Mouse (Mus musculus) heart, postnatal 36 days (tissue): Measurements from ENCODE around the gene Snph. TPM values are rescaled to one million over a fixed set of nuclear protein-coding genes. Genes with fewer than 3 reads are reported as not detected.

ENCODE experiments used
- DNase-seq, 2 experiments: peaks; one replicate each; pipeline ENCODE4 v3.0.0; 2021 to 2022
- intact Hi-C: fragments of 180-260 bp; cut with DNase I; formaldehyde crosslinking; loops from one replicate; pipeline ENCODE4 v1.15.1; 2025
- total RNA-seq, 2 experiments: library from RNA; stranded (reverse); gene quantifications; 2 replicates each; pipeline ENCODE4 v1.2.3; 2021

Snph gene
- total RNA-seq, 2 experiments from 2014 or later: 4.0 to 4.8 TPM

GRCm38 (mm10) chr2:151549615-151550121 is 82.7 kb downstream of the Snph start:
- intact Hi-C loops: no loop called here
- no peak for DNase-seq

DNA sequence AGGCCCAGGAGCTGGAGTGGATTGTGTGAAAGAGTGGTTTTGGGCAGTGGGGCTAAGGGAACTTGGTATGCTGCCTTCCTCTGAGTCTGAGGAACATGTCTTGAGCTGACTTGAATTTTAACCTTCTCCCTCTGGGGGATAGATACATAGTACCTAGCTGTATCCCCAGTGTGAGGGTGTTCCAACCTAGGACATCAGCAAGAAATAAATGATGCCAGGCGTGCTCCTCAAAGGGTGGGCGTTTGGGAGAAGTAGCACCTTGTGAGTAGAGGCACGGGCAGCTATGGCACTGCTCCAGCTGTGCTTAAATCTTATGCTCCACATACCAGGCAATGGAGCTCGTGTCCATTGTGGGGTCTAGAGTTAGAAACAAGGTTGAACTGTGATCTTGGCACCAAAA is 85.8 kb downstream of the Snph start:
- intact Hi-C loops: loop anchor here (2.0 kb wide), 1 partner anchor 16 kb away; no protein-coding TSS in a partner anchor
- no peak for DNase-seq

DNA sequence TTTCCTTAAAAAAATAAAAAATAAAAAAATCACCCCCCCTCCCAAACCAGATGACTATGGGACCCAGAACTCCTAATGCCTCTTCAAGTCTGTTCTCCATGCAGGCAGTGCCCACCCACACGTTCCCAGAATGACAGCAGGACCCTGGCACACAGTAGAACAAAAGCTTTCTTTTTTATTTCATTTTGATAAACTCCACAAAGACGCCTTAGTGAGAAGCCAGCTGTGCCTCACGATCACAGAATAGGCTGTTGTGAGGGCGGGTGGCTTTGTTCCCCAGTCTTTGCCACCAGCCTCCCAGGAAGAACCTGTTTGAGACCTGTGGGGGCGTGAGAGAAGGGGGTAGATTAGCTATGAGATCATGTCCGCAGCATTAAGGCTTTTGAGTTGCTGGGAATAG is 87.7 kb downstream of the Snph start:
- no peak for DNase-seq
- intact Hi-C loops: no loop called here

DNA sequence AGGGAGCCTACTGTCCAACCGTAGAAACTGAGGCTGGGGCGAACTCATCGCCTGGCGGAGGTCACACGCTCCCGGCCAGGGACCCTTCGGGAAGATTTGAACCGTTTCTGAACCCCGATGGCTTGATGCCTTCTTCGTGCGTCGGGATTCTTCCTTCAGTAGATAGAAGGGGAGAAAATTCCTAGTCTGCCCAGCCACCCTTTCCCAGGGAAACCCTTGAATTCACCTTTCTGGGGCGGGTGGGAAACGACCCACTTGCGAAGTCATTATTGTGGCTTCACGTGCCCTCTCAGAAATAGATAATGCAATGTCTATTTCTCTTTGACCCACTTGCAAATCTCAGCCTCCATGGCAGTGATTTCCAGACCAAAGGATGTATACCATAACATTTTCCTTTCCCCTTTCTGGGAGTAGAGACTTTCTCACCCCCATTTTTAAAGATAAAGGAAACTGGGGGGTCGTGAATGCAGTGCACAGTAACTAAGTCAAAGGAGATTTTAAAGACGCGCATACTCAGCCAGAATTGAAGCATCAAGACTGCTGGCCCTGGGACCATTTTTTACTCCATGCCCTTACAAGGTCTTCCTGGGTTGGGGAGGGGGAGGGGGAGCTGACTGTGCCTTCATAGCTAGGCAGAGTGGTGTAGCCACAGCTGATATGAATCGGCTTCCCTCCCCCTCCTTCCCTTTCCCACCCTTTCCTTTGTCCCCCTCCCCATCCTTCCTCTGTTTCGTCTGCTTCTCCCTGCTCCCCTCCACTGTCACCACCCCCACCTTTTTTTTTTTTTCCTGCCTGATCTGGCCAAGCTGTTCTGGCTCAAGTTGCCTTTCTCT is 89.1 kb downstream of the Snph start:
- DNase-seq: peak; percentile 45 to 58
- intact Hi-C loops: loop anchor here (2.0 kb wide), 2 partner anchors 32 to 48 kb away; partner anchors contain the start of gene Nsfl1c

DNA sequence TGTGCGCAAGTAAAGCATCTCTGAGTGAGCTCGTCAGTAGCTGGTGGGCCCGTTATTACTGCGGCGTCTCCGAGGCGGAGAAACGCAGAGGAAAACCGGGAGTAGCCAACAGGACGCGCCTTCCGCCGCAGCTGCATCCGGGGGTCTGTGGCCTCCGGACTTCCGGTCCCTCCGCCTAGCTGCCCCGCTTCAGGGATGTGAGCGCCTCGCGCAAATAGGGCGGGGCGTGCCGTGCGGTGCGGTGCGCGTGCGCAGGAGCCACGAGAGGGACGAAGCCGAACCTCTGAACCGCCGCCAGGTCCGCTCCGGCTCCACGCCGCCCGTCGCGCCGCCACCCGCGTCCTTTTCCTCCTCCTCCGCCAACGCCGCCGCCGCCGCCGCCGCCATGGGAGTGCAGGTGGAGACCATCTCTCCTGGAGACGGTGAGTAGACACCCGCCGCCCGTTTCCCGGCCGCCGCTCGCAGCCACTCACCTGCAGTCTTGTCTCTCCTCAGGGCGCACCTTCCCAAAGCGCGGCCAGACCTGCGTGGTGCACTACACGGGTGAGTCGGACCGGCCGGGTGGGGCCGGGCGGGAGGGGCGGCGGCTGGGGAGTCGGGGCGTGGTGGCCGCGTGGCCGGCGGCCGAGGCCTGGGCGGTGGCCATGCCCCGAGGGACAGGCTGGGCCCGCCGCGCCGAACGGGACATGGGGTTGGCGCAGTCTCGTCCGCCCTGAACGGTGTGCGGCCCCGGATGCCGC is 89.9 kb downstream of the Snph start, which contains the start of gene Fkbp1a:
Gene Fkbp1a, plus strand, starts transcription at position 161 of the 740 bp plus-strand sequence.
- DNase-seq: peak; percentile 98
- intact Hi-C loops: loop anchor here (2.0 kb wide), 2 partner anchors 32 to 48 kb away; partner anchors contain the start of gene Nsfl1c

Other genes starting within 250 kb of the Snph start
- gene 4921509C19Rik, start 156.4 kb downstream of the Snph start, total RNA-seq: not detected
- gene Nsfl1c, start 138.4 kb downstream of the Snph start, total RNA-seq: 10 to 100 TPM; 79.2 to 83.6 TPM
- 100 to 1,000 TPM; 213 to 229 TPM for gene Fkbp1a, start 90.1 kb downstream of the Snph start, total RNA-seq
- gene Sdcbp2, start 60.0 kb downstream of the Snph start, total RNA-seq: 1 to 10 TPM; 2.0 TPM
- gene Rad21l, start 35.9 kb upstream of the Snph start, total RNA-seq: not detected
- gene Tmem74b, start 69.4 kb upstream of the Snph start, total RNA-seq: 1 to 10 TPM; 4.3 to 5.2 TPM
- gene Psmf1, start 111.6 kb upstream of the Snph start, total RNA-seq: 10 to 100 TPM; 21.3 to 25.6 TPM
- gene Rspo4, start 210.3 kb upstream of the Snph start, total RNA-seq: not detected